Mouse (Mus musculus): Measurements from ENCODE around the gene Rorb. TPM values are rescaled to one million over a fixed set of nuclear protein-coding genes. Genes with fewer than 3 reads are reported as not detected.

The Rorb gene
- polyA plus RNA-seq, 2 experiments from 2014 or later = 0.28 to 0.63 TPM

DNA sequence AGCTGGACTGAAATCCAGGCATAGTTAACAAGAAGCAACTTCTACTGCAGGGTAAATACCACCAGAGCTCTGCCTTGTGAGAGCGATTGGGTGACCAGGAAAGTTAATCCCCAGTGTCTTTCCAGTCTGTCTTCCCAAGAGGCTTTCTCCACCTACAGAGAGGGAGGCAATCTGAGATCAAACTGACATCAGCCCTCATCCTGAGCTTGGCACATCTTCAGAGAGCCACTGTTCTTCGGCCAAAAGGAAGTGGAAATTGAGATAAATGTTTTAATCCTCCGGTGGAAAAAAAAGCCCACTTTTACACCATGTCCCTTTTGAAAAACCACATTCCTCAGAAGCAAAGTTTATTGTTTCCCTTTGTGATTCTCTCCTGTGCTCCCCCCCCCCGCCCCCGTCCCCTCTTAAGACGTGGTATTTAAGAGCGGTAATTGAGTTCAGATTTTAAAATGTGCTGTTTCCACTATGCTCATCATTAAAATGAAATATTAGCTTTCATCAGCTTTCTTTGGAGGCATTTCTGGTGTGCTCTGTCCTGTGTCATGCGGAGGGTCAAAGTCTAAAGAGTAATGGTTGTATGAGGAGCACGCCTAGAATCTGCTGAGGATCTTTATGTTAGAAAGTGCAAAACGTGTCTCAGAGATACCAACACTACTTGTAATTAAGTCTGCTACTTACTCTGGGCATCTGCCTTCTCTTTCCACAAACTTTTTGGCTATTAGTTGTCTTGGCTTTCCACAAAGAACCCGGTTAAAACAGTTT lies 223.2 kb downstream of the Rorb start:
- ATAC-seq = no peak

DNA sequence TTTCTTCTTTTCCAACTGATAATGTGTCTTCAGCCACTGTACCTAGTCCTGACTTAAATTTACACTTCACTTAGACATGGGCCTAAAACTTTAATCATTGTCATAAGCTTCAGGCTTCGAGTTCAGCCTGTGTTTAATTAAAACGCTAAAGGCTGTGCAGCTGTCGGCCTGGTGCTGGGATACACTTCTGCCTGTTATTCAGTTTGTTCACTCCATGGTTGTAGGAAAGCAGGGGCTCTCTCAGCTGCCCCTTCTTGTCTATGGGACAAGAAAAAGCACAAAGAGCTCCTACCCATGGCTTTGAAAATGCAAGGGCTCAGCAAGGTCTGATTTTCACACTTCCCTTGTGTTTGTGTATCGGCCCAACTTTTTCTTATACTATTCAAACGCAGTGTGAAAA lies 229.8 kb downstream of the Rorb start:
- ATAC-seq = no peak
